Mouse (Mus musculus): ENCODE data around the gene Klk9. TPM values are rescaled to one million over a fixed set of nuclear protein-coding genes. Genes with fewer than 3 reads are reported as not detected.

Gene Klk9
- total RNA-seq, 4 experiments from 2014 or later, result not detected

GRCm38 (mm10) chr7:43797333-43797769, 5.7 kb downstream of the Klk9 start, which contains the start of gene Klk8:
Gene Klk8, plus strand, starts transcription at chr7:43797577.
- DNase-seq, result no peak

- no peak for DNase-seq
These were observed 6.3 kb downstream of the Klk9 start for GRCm38 (mm10) chr7:43797844-43798462.

- no peak for DNase-seq
These were observed 8.2 kb downstream of the Klk9 start for GRCm38 (mm10) chr7:43799876-43800275.

GRCm38 (mm10) chr7:43810994-43811393, 19.3 kb downstream of the Klk9 start, which contains the start of gene Klk7:
Gene Klk7, plus strand, starts transcription at chr7:43811294.
- DNase-seq, result no peak

- no peak for DNase-seq
These were observed 23.5 kb downstream of the Klk9 start for GRCm38 (mm10) chr7:43815211-43815610.

GRCm38 (mm10) chr7:43816746-43817145, 25.1 kb downstream of the Klk9 start:
- no peak for DNase-seq

GRCm38 (mm10) chr7:43821581-43821980, 29.9 kb downstream of the Klk9 start:
- DNase-seq, result no peak

- DNase-seq, result no peak
These were observed 32.5 kb downstream of the Klk9 start, which contains the start of gene Klk6 for GRCm38 (mm10) chr7:43824199-43824598. Gene Klk6, plus strand, starts transcription at chr7:43824499.

GRCm38 (mm10) chr7:43826056-43826455, 34.4 kb downstream of the Klk9 start:
- DNase-seq, result no peak

- DNase-seq, result no peak
These were observed 36.0 kb downstream of the Klk9 start for GRCm38 (mm10) chr7:43827706-43828105.

GRCm38 (mm10) chr7:43829006-43829405, 37.3 kb downstream of the Klk9 start:
- DNase-seq, result no peak

- no peak for DNase-seq
These were observed 50.0 kb downstream of the Klk9 start, which contains the start of gene Klk5 for GRCm38 (mm10) chr7:43841701-43842100. Gene Klk5, plus strand, starts transcription at chr7:43841971.

- DNase-seq, result no peak
These were observed 52.1 kb downstream of the Klk9 start for GRCm38 (mm10) chr7:43843801-43844200.

Other genes with a start within 250 kb of the Klk9 start
- 1 to 10 TPM; 4.0 to 7.3 (median 5.9) TPM for gene Cd33, start 247.5 kb upstream of the Klk9 start, total RNA-seq (2022)
- gene Zfp658, start 229.6 kb upstream of the Klk9 start, total RNA-seq (2022), result 1 to 10 TPM; 2.8 to 4.1 (median 3.5) TPM
- gene Zfp719, start 212.3 kb upstream of the Klk9 start, total RNA-seq (2022), result 10 to 100 TPM; 17.8 to 22.1 (median 19.4) TPM
- not detected for gene Zfp819, start 184.7 kb upstream of the Klk9 start, total RNA-seq (2022)
- under 1 TPM in 3 of 4 experiments, not detected in 1; 0.15 to 0.22 (median 0.19) TPM for gene Ceacam18, start 157.2 kb upstream of the Klk9 start, total RNA-seq (2022)
- gene Siglece, start 131.7 kb upstream of the Klk9 start, total RNA-seq (2022), result 1 to 10 TPM; 2.3 to 4.3 (median 3.5) TPM
- 10 to 100 TPM; 11.5 to 13.4 (median 12.6) TPM for gene Ctu1, start 119.9 kb upstream of the Klk9 start, total RNA-seq (2022)
- not detected for gene Klk14, start 101.5 kb upstream of the Klk9 start, total RNA-seq (2022)
- under 1 TPM in 2 of 4 experiments, not detected in 2; 0.15 to 0.16 TPM for gene Klk13, start 79.3 kb upstream of the Klk9 start, total RNA-seq (2022)
- not detected for gene Klk12, start 23.0 kb upstream of the Klk9 start, total RNA-seq (2022)
- gene Klk11, start 17.3 kb upstream of the Klk9 start, total RNA-seq (2022), result under 1 TPM in 1 of 4 experiments, not detected in 3; 0.32 TPM
- gene Klk10, start 10.9 kb upstream of the Klk9 start, total RNA-seq (2022), result under 1 TPM; 0.23 to 0.68 (median 0.52) TPM
- 1 to 10 TPM; 1.8 to 3.7 (median 3.2) TPM for gene Klk8, start 5.7 kb downstream of the Klk9 start, total RNA-seq (2022)
- gene Klk7, start 19.4 kb downstream of the Klk9 start, total RNA-seq (2022), result not detected
- not detected for gene Klk6, start 32.6 kb downstream of the Klk9 start, total RNA-seq (2022)
- not detected for gene Klk5, start 50.1 kb downstream of the Klk9 start, total RNA-seq (2022)
- not detected for gene Klk4, start 89.3 kb downstream of the Klk9 start, total RNA-seq (2022)
- gene Klk15, start 141.8 kb downstream of the Klk9 start, total RNA-seq (2022), result not detected
- gene Klk1b8, start 158.8 kb downstream of the Klk9 start, total RNA-seq (2022), result not detected
- gene Klk1b1, start 174.9 kb downstream of the Klk9 start, total RNA-seq (2022), result not detected
- gene Klk1b9, start 184.2 kb downstream of the Klk9 start, total RNA-seq (2022), result under 1 TPM in 1 of 4 experiments, not detected in 3; 0.35 TPM
- gene Klk1b11, start 204.0 kb downstream of the Klk9 start, total RNA-seq (2022), result not detected
- gene Klk1b26, start 220.3 kb downstream of the Klk9 start, total RNA-seq (2022), result not detected